Mouse (Mus musculus) cerebellum, adult 2 months (tissue): ENCODE data around the gene S100a14. TPM values are rescaled to one million over a fixed set of nuclear protein-coding genes. Genes with fewer than 3 reads are reported as not detected.

Source experiments
- DNase-seq, 2 experiments: peaks; one replicate each; pipeline ENCODE4 v3.0.0; 2021
- H3K27ac ChIP-seq: fragments of 200-500 bp; 2 replicates; pipeline ENCODE4 v1.5.1; 2012; ENCODE audit warnings: low read length, control low read depth, inconsistent platforms; ENCODE audit not compliant: insufficient read depth
- H3K27me3 ChIP-seq: fragments of 200-500 bp; 2 replicates; pipeline ENCODE4 v1.6.1; 2012; ENCODE audit warnings: inconsistent platforms, mild to moderate bottlenecking, low read length, moderate library complexity; ENCODE audit not compliant: control insufficient read depth, insufficient read depth
- H3K4me1 ChIP-seq: fragments of 200-500 bp; 2 replicates; pipeline ENCODE4 v1.6.1; 2011; ENCODE audit warnings: low read length; ENCODE audit not compliant: control insufficient read depth, insufficient read depth
- H3K4me3 ChIP-seq: fragments of 200-500 bp; replicated peaks from 2 replicates; pipeline ENCODE3; 2011; ENCODE audit warnings: mild to moderate bottlenecking, low read depth, low read length, control low read depth; ENCODE audit not compliant: insufficient read depth
- CTCF ChIP-seq: fragments of 200-500 bp; IDR thresholded peaks from 2 replicates; pipeline ENCODE4 v1.5.1; 2011; ENCODE audit warnings: low read depth, mild to moderate bottlenecking, control low read depth, low read length, moderate library complexity, borderline replicate concordance; ENCODE audit not compliant: insufficient read depth
- POLR2A ChIP-seq: fragments of 200-500 bp; IDR thresholded peaks from 2 replicates; pipeline ENCODE4 v1.6.1; 2011; ENCODE audit warnings: low read length, control low read depth, borderline replicate concordance; ENCODE audit not compliant: insufficient read depth
- WGBS: fragments of 180-500 bp; shearing (Covaris S2); methylation state at CpG from one replicate; pipeline ENCODE4 v1.1.7; 2018; 5-methylcytosine and 5-hydroxymethylcytosine counted together
- polyA plus RNA-seq: library from polyadenylated mRNA; depleted of rRNA; stranded (reverse); fragments of >200 nt; gene quantifications from 2 replicates; pipeline ENCODE4 v1.2.3, GENCODE M21; 2012

The S100a14 gene
- polyA plus RNA-seq, 1 experiment = not detected

DNA sequence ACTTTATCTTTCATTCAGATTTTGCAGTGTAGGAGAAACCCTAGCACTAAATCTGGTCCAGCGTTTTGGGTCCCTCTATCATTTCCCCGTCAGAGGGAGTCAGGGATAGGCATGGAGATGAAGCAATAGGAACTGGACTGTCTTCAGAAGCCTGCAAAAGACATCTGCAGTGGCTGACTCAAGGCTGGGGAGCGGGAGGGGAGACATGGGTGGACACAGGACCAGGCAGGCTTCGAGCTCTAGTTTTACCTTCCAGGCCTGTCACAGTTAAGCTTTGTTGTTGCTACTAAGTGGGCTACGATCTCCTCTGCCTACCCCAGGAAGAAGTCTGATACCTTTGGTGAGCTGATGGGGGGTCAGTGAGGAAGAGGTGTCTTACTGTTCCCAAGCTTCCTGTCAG lies 14.4 kb upstream of the S100a14 start:
- no peak for DNase-seq
- Histone ChIP-seq H3K4me1 (no peaks in the 10 kb centered on the region), H3K4me3 (no peak overlapping the region), H3K27me3 (no peaks in the 10 kb centered on the region), H3K27ac (no peak overlapping the region)
- 90% methylated on average over 5 of the region's 5 CpGs for WGBS
- no peak for TF ChIP-seq CTCF
- no peak for TF ChIP-seq POLR2A

DNA sequence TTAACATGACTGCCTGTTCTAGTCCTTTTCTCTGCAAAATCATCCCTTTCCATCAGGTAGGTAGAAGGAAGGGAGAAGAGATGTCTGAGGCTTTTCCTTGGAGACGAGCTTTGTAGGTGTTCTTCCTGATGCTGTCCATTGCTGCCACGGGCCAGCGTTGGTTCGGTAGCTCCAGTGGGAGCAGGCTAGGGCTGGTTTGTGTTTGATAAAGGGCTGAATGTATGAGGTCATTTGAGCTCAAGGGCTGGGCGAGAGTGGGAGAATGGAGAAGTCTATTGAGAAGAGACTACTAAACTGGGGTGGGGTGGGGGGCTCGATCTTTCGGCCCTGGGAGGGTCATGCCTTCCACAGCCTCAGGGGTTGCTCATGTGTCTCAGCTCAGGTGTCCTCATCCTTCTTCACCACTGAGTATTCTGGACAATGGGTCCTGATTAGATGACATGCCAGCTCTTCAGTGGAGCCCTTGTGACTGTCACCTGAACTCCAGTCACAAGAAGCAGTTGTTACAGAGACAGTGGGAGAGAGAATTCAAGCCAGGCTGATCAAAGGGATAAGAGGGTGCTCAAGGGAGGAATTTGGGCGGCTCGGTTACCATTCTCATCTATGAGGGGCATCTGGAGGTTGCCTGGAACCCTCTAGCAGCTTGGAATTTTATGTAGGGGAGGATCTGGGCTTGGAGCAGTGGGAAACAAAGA lies 13.6 kb upstream of the S100a14 start:
- no peaks in the 10 kb centered on the region for H3K27me3 ChIP-seq
- whole genome bisulfite sequencing = 84% methylated on average over 9 of the region's 9 CpGs
- H3K4me3 ChIP-seq = no peak overlapping the region
- DNase-seq = no peak
- H3K4me1 ChIP-seq = no peaks in the 10 kb centered on the region
- H3K27ac ChIP-seq = no peak overlapping the region
- no peak for TF ChIP-seq CTCF
- no peak for TF ChIP-seq POLR2A

DNA sequence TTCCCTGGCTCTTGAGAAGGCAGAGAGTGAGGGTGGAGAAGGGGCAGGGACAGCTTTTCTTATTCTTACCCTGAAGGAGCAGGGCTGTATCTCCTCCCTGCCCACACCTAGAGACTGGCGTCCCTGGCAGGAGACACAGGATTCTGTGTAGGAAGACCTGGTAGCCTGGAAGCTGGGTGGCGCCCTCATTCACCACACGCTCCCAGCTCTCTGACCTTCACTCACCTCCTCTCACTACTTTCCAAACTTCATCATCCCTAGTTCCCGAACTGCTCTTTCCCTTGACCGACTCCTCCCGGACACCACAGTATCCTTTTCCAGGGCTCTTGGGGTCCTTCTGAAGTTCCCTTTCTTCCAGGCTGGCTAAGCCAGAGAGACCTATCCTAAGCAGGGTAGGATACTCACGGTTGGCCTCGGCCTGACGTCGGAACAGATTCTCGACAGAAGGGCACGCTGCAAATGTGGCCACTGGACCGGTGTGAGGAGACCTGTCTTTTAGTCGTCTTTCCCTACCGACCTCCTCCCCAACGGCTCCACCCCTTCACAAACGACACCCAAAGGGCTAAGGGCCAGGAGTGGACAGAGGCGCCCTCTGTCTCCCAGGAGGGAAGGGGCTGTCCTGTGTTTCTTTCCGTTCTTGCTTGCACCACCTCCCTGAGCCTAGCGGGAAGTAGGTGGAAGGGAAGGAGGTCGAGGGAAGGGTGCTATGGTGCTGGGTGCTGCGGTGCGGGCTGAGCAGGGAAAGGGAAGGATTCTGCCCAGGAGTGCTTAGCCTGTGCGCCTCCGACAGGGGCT lies 12.7 kb upstream of the S100a14 start, which contains the start of the genes S100a1 and S100a13:
Gene S100a1, minus strand, starts transcription at position 597 of the 795 bp plus-strand sequence.
Gene S100a13, plus strand, starts transcription at position 640 of the 795 bp plus-strand sequence.
- TF ChIP-seq POLR2A (no peak), CTCF (0 out of 2 replicates have a peak, but pooled peaks have one; percentile 13)
- H3K27me3 ChIP-seq = no peaks in the 10 kb centered on the region
- 10% methylated on average over 25 of the region's 25 CpGs for WGBS
- H3K4me3 ChIP-seq = peak within 1 kb of the TSS; percentile 58
- H3K27ac ChIP-seq = no peak within 1 kb of the TSS
- no peaks in the 10 kb centered on the region for H3K4me1 ChIP-seq
- DNase-seq = peak; percentile 56 to 61

DNA sequence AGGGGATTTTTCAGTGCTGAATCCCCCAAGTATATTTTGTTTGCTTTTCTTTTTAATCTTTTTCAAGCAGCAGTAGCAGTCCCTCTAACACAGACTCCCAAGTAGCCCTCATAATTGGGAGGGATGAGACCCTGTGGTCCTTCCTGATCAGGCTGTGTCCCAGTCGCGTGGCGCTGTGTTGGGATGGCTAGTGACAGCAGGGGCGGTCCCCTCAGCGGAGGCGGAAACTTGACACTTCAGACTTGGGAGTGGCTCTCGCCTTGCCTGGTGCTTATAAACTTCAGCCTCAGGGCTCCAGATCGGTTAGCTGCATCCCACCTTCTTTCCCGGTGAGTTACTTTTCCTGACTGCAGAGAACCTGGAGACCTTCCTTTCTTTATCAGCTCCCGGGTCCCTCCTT lies 12.0 kb upstream of the S100a14 start:
- peak in 1 of 2 experiments; percentile 23 for DNase-seq
- TF ChIP-seq CTCF (no peak), POLR2A (no peak)
- H3K4me3 ChIP-seq = peak overlapping the region; percentile 32
- WGBS = 3% methylated on average over 10 of the region's 10 CpGs
- H3K4me1 ChIP-seq = no peaks in the 10 kb centered on the region
- no peak overlapping the region for H3K27ac ChIP-seq
- H3K27me3 ChIP-seq = no peaks in the 10 kb centered on the region

DNA sequence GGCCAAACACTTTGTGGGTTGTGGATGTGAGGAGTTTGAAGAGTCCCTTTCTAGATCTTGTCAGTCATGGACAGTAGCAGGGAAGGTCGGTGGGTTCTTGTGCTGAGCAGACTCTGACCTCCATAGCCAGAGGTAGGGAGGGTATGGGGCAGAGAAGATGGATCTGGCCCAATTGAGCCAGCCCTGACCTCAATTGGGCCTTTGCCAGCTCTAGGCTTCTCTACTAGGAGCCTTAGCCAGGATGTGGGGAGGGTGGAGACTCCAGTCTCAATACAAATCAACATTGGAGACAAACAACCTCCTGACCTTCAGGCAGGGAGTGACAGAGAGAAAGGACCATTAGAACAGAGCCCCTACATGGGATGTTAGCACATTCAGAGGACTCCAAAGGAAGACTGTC lies 11.4 kb upstream of the S100a14 start:
- Histone ChIP-seq H3K4me3 (peak overlapping the region; percentile 32), H3K27me3 (no peaks in the 10 kb centered on the region), H3K4me1 (no peaks in the 10 kb centered on the region), H3K27ac (no peak overlapping the region)
- WGBS = 30% methylated on average over 1 of the region's 1 CpGs
- no peak for TF ChIP-seq CTCF
- no peak for TF ChIP-seq POLR2A
- peak in 1 of 2 experiments; percentile 9 for DNase-seq

DNA sequence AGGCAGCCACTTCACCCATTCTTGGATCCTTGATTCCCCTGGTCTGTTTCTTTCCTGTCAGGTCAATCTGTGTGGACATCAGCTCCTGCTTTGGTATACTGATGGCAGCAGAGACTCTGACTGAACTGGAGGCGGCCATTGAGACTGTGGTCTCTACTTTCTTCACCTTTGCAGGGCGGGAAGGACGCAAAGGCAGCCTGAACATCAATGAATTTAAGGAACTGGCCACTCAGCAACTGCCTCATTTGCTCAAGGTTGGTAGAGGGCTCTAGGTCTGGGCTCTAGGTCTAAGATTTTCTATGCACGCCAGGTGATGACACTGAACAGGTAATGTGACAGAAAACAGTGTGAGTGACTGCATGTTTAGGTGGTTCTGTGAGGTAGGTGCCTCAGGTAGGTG lies 10.9 kb upstream of the S100a14 start:
- Histone ChIP-seq H3K27ac (no peak overlapping the region), H3K4me3 (no peak overlapping the region), H3K4me1 (no peaks in the 10 kb centered on the region), H3K27me3 (no peaks in the 10 kb centered on the region)
- no peak for DNase-seq
- TF ChIP-seq POLR2A (no peak), CTCF (no peak)
- WGBS = 94% methylated on average over 4 of the region's 4 CpGs

DNA sequence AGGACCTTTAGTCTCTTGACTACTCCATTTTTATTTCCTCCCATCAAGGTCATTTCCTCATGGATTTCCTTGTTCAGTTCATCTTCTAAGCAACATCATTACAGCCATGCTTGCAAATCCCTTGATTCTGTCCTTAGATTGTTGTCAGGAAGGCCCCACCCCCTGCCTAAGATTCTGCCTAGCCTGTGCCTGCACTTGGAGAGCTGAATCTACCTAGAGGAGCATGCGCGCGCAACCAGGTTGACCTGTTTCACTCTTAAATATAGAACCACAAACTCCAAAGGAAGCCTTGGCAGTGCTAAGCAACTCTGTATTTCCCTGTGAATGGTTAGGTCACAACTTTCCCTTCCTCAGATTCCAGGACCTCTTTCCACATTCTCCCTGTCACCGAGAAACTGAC lies 8.9 kb upstream of the S100a14 start:
- DNase-seq = no peak
- TF ChIP-seq CTCF (no peak), POLR2A (no peak)
- Histone ChIP-seq H3K27me3 (no peaks in the 10 kb centered on the region), H3K4me1 (no peaks in the 10 kb centered on the region), H3K27ac (no peak overlapping the region), H3K4me3 (no peak overlapping the region)
- 91% methylated on average over 4 of the region's 4 CpGs for WGBS

DNA sequence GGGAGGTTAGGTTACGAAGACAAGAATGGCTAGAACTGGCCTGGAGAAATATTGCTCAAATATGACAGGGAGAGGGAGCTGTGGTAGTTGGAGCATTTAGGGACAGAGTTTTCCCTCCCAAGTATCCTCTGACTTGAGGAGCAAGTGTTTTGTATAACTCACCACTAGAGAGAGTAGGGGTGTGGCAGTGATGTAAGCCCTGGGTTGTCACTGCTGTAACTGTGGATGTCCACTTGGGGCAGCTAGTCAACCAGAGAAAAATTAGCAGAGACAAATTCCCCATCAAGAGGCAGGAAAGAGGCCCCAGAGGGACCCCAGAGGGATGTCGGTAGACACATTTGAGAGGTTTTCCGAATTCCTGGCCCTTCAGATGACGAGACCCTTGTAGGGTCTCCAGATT lies 1.2 kb upstream of the S100a14 start:
- no peaks in the 10 kb centered on the region for H3K4me1 ChIP-seq
- H3K27ac ChIP-seq = no peak overlapping the region
- no peaks in the 10 kb centered on the region for H3K27me3 ChIP-seq
- peak; percentile 34 to 51 for DNase-seq
- whole genome bisulfite sequencing = 52% methylated on average over 4 of the region's 4 CpGs
- TF ChIP-seq POLR2A (no peak), CTCF (peak; percentile 50; the same call in 1 of the 2 replicates)
- H3K4me3 ChIP-seq = no peak overlapping the region
